Mouse (Mus musculus) embryonic facial prominence, embryonic 10.5 days (tissue): ENCODE measurements at regions not wholly inside any gene's neighbourhood (a gene's known extent, or its start where the extent isn't known, plus 50 kb on each side); places are given as distances from the start of the nearest gene placed in this dataset.

ENCODE experiments used
- DNase-seq: peaks from one replicate; pipeline ENCODE4 v3.0.0-alpha.2; 2017; ENCODE audit warnings: low spot score
- H3K27ac ChIP-seq: fragments of 300-500 bp; sonication (generic); replicated peaks from 2 replicates; pipeline ENCODE4 v1.5.1; 2016; ENCODE audit warnings: mild to moderate bottlenecking
- H3K27me3 ChIP-seq: fragments of 300-500 bp; sonication (generic); replicated peaks from 2 replicates; pipeline ENCODE4 v1.6.1; 2016; ENCODE audit warnings: low read depth, mild to moderate bottlenecking; ENCODE audit not compliant: poor library complexity, severe bottlenecking
- H3K36me3 ChIP-seq: fragments of 300-500 bp; sonication (generic); replicated peaks from 2 replicates; pipeline ENCODE4 v1.6.1; 2016; ENCODE audit warnings: mild to moderate bottlenecking, moderate library complexity
- H3K4me1 ChIP-seq: fragments of 300-500 bp; sonication (generic); 2 replicates; pipeline ENCODE4 v1.6.1; 2016
- H3K4me3 ChIP-seq: fragments of 300-500 bp; sonication (generic); 2 replicates; pipeline ENCODE4 v1.5.1; 2016; ENCODE audit warnings: mild to moderate bottlenecking, moderate library complexity
- H3K9me3 ChIP-seq: fragments of 300-500 bp; sonication (generic); 2 replicates; pipeline ENCODE4 v1.6.1; 2016; ENCODE audit warnings: mild to moderate bottlenecking
- WGBS: fragments of 180-500 bp; shearing (Covaris S2); methylation state at CpG from one replicate; pipeline ENCODE4 v1.1.7; 2016; 5-methylcytosine and 5-hydroxymethylcytosine counted together

DNA sequence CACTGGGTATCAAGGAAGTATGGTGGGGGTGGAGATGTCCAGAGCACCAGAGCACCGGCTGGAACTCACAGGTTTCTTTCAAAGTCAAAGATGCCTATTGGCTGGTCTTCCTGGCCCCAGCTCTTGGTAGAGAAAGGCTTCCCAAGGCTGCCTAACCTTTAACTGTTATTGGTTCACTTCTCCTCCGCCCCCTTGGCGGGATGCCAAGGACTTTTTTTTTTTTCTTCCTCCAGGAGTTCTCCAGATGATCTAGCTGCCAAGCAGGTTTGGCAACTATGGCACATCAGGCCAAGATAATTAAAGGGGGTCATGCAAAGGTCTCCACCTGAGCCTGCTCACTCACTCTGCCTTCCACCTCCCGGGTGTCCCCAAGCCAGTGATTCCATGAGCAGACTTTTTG, 67.5 kb downstream of the Sc5d start:
- H3K27ac ChIP-seq = no peak overlapping the region
- H3K4me1 ChIP-seq = peaks cover 10% of the 10 kb centered on the region; the same call in 1 of the 2 replicates
- WGBS = 63% methylated on average over 4 of the region's 4 CpGs
- no peak overlapping the region for H3K4me3 ChIP-seq
- no peaks in the 10 kb centered on the region for H3K27me3 ChIP-seq
- H3K36me3 ChIP-seq = no peaks in the 10 kb centered on the region
- peak; percentile 56 for DNase-seq
- H3K9me3 ChIP-seq = no peaks in the 10 kb centered on the region

DNA sequence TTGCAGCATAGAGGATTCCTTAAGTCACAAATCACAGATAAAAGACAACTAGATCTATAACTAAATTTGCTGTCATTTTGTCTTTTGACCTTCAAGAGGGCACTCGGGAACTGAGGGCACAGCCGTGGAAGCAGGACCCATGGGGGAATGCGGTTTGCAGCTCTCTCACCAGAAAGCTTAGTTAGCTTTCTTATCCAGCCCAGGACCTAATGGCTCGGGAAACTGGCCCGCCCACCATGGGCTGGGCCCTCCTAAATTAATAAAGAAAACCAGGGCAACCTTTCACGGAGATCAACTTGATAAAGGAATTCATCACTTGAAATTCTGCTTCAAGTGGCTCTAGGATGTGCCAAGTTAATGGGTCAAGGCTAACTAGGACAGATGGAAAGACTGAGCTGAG, 67.9 kb downstream of the Sc5d start:
- no peaks in the 10 kb centered on the region for H3K9me3 ChIP-seq
- DNase-seq = no peak
- 80% methylated on average over 6 of the region's 6 CpGs for WGBS
- no peak overlapping the region for H3K4me3 ChIP-seq
- H3K4me1 ChIP-seq = peaks cover 10% of the 10 kb centered on the region; the same call in 1 of the 2 replicates
- H3K27me3 ChIP-seq = no peaks in the 10 kb centered on the region
- H3K27ac ChIP-seq = no peak overlapping the region
- no peaks in the 10 kb centered on the region for H3K36me3 ChIP-seq

- Histone ChIP-seq H3K9me3 (no peaks in the 10 kb centered on the region), H3K27me3 (no peaks in the 10 kb centered on the region), H3K4me1 (peaks cover 10% of the 10 kb centered on the region; the same call in 1 of the 2 replicates), H3K36me3 (no peaks in the 10 kb centered on the region), H3K27ac (no peak overlapping the region), H3K4me3 (no peak overlapping the region)
- WGBS = 80% methylated on average over 8 of the region's 8 CpGs
- DNase-seq = no peak
These were observed 68.4 kb downstream of the Sc5d start for GRCm38 (mm10) chr9:42195651-42196050.

DNA sequence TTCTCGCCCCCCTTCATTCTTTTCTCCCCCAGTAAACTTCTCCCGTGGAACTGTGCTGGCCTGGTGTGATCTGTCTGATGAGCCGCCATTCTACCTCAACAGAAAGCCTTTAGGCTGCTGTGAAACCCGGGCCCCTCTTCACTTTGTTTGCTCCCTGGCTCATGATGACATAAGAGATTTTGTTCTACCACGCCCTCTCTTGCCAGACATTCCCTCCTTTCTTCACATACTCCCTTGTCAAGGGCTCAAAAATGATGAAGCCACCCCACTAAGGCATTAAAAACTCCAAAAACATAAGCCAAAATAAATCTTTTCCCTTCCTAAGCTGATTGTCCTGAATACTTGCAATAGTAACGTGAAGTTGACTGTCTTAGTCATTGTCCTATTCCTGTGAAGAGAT, 69.1 kb downstream of the Sc5d start:
- Histone ChIP-seq H3K27me3 (no peaks in the 10 kb centered on the region), H3K9me3 (no peaks in the 10 kb centered on the region), H3K4me3 (no peak overlapping the region), H3K27ac (no peak overlapping the region), H3K4me1 (peaks cover 10% of the 10 kb centered on the region; the same call in 1 of the 2 replicates), H3K36me3 (no peaks in the 10 kb centered on the region)
- DNase-seq = no peak
- 88% methylated on average over 6 of the region's 6 CpGs for WGBS

GRCm38 (mm10) chr9:42194176-42194575, 69.9 kb downstream of the Sc5d start:
- H3K9me3 ChIP-seq = no peaks in the 10 kb centered on the region
- peaks cover 10% of the 10 kb centered on the region; the same call in 1 of the 2 replicates for H3K4me1 ChIP-seq
- WGBS = 68% methylated on average over 2 of the region's 2 CpGs
- no peaks in the 10 kb centered on the region for H3K27me3 ChIP-seq
- no peak overlapping the region for H3K4me3 ChIP-seq
- no peaks in the 10 kb centered on the region for H3K36me3 ChIP-seq
- DNase-seq = no peak
- no peak overlapping the region for H3K27ac ChIP-seq

- WGBS = 84% methylated on average over 12 of the region's 12 CpGs
- Histone ChIP-seq H3K27me3 (no peaks in the 10 kb centered on the region), H3K4me1 (peaks cover 10% of the 10 kb centered on the region; the same call in 1 of the 2 replicates), H3K9me3 (no peaks in the 10 kb centered on the region), H3K27ac (no peak overlapping the region), H3K36me3 (no peaks in the 10 kb centered on the region), H3K4me3 (no peak overlapping the region)
- no peak for DNase-seq
These were observed 69.1 kb upstream of the Sorl1 start for GRCm38 (mm10) chr9:42192967-42193733.

DNA sequence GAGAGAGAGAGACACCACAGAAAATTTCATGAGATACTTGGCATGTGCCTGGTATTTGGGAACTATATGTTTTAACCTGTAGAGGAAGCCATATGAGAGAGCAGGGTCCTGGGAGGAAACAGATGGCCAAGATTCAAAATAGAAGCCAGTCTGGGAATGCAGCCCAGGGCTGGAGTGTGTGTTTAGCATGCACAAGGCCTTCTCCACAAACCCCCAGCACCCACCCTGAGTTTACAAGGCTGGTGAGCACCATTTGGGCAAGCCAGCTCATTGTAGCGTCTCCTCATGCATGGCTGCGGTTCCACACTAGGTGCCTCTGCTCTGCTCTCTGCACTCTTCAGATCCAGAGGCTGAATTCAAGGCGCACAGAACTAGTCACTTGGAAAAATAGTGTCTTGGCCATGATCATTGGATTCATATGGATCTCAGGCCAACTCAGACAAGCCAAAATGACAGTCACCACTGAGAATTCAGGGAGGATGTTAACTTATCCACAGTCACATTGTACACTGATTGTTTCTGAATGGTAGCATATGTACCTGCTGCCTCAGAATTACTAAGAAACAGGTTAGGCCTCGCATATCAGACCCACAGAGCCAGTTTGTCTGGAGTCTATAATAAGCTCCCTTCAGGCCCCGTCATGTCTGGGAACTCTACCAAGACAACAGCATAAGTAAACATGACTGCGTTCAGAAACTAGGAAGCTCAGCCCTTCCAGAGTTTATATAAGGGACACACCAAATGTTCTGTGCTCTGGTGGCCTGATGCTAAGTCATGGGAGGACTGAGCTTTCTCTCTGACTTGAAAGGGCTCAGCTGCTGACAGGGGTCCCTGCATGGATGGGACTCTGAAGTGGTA, 63.5 kb upstream of the Sorl1 start:
- Histone ChIP-seq H3K4me1 (peaks cover 16% of the 10 kb centered on the region), H3K9me3 (no peaks in the 10 kb centered on the region), H3K36me3 (no peaks in the 10 kb centered on the region), H3K27ac (0 out of 2 replicates have a peak overlapping the region, but pooled peaks have one; percentile 15), H3K4me3 (no peak overlapping the region), H3K27me3 (no peaks in the 10 kb centered on the region)
- DNase-seq = no peak
- 88% methylated on average over 6 of the region's 6 CpGs for WGBS

DNA sequence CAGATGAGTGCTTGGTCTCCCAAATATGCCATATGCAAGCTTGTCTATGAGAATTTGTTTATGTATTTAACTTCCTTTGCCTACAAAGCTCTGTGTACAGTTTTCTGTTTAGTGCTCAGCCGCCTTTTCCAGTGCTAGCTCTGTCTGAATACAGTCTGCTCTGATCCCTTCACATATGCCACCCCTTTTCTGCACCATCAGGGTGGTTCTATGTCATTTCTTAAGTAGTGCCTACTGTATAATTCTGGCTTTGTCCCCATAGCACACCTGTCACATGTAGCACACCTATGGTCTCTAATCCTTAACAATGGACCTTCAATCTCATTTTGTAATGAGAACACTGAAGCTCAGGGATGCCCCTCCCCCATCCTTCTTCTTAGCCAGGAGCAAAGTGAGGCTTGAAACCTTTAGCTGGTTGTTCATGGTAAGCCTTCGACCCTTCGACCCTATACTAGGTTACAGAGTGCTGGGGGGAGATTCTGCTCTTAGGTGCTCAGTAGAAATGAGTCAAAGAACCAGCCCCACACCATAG, 60.1 kb upstream of the Sorl1 start:
- no peaks in the 10 kb centered on the region for H3K27me3 ChIP-seq
- no peak overlapping the region for H3K4me3 ChIP-seq
- H3K36me3 ChIP-seq = no peaks in the 10 kb centered on the region
- no peaks in the 10 kb centered on the region for H3K9me3 ChIP-seq
- 79% methylated on average over 3 of the region's 3 CpGs for WGBS
- no peak for DNase-seq
- no peak overlapping the region for H3K27ac ChIP-seq
- peaks cover 16% of the 10 kb centered on the region for H3K4me1 ChIP-seq

DNA sequence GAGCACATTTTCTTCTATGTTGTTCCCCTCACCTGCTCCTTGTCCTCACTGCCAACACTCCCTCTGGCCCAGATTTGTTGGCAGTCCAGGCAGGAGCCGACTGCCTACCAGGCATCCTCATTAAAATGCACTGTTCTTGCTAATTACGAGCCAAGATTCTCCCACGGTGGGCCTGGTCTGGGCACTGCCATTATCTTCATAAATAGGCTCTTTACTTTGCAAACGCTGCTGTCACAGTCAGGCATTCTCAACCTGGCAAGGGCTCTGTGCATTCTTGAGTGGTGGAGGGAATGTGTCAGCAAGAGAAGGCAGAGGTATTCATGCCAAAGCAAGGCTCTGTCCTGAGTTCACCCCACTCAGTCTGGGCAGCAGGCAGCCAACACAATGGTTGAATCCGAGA, 59.4 kb upstream of the Sorl1 start:
- H3K9me3 ChIP-seq = no peaks in the 10 kb centered on the region
- no peak overlapping the region for H3K4me3 ChIP-seq
- 50% methylated on average over 5 of the region's 5 CpGs for WGBS
- no peak for DNase-seq
- H3K27ac ChIP-seq = no peak overlapping the region
- H3K36me3 ChIP-seq = no peaks in the 10 kb centered on the region
- H3K27me3 ChIP-seq = no peaks in the 10 kb centered on the region
- peaks cover 19% of the 10 kb centered on the region for H3K4me1 ChIP-seq

- no peak overlapping the region for H3K27ac ChIP-seq
- no peak overlapping the region for H3K4me3 ChIP-seq
- WGBS = 91% methylated on average over 3 of the region's 3 CpGs
- H3K9me3 ChIP-seq = no peaks in the 10 kb centered on the region
- no peak for DNase-seq
- H3K4me1 ChIP-seq = peaks cover 19% of the 10 kb centered on the region
- H3K27me3 ChIP-seq = no peaks in the 10 kb centered on the region
- H3K36me3 ChIP-seq = no peaks in the 10 kb centered on the region
These were observed 58.3 kb upstream of the Sorl1 start for GRCm38 (mm10) chr9:42182400-42182799.

- no peak overlapping the region for H3K27ac ChIP-seq
- 88% methylated on average over 4 of the region's 4 CpGs for WGBS
- no peaks in the 10 kb centered on the region for H3K36me3 ChIP-seq
- no peak for DNase-seq
- no peaks in the 10 kb centered on the region for H3K27me3 ChIP-seq
- peaks cover 16% of the 10 kb centered on the region for H3K4me1 ChIP-seq
- no peaks in the 10 kb centered on the region for H3K9me3 ChIP-seq
- H3K4me3 ChIP-seq = no peak overlapping the region
These were observed 56.1 kb upstream of the Sorl1 start for GRCm38 (mm10) chr9:42180152-42180551.

DNA sequence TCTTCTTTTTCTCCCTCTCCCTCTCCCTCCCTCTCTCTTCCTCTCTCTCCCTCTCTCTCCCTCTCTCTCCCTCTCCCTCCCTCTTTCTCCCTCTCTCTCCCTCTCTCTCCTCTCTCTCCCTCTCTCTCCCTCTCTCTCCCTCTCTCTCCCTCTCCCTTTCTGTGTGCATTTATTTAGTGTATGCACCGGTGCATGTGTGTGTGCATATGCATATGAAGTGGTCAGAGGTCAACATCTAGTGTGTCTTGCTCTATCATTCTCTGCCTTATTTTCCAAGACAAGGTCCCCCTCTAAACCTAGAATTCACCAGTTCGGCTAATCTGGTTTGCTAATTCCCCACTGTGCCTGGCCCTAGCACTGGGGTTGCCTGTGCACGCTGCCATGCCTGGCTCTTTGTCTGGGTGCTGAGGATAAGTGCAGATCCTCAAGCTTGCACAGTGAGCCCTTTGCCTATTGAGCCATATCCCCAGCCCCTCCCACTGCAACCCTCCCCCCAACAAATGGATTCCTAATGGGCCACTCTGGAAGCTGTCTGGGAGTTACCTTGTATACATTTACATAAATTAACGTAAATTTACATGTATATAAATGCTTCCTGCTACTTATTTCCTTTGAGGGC, 54.8 kb upstream of the Sorl1 start:
- no peak for DNase-seq

More for the DNA sequence above, 54.8 kb upstream of the Sorl1 start:
- Histone ChIP-seq H3K27ac (0 out of 2 replicates have a peak overlapping the region, but pooled peaks have one; percentile 6), H3K9me3 (no peaks in the 10 kb centered on the region), H3K4me3 (no peak overlapping the region), H3K4me1 (peaks cover 5% of the 10 kb centered on the region; the same call in 1 of the 2 replicates), H3K36me3 (no peaks in the 10 kb centered on the region), H3K27me3 (no peaks in the 10 kb centered on the region)
- 38% methylated on average over 4 of the region's 4 CpGs for WGBS
